Mouse (Mus musculus) embryo, embryonic 9.5 days (tissue): ENCODE data around the gene Ccdc124.
A peak's percentile ranks its signal among the peaks of the same experiment; 100 is the strongest.

Source experiments
- DNase-seq: peaks from one replicate; pipeline ENCODE4 v3.0.0-alpha.2; 2017; ENCODE audit errors: extremely low spot score

Gene Ccdc124

GRCm38 (mm10) chr8:70873364-70873985 is at the start of gene Ccdc124:
Gene Ccdc124, minus strand, starts transcription at chr8:70873935.
- peak; percentile 97 for DNase-seq

- DNase-seq, result no peak
Measured at GRCm38 (mm10) chr8:70920049-70920922, 46.6 kb upstream of the Ccdc124 start.

- no peak for DNase-seq
Measured at GRCm38 (mm10) chr8:70914704-70915103, 41.0 kb upstream of the Ccdc124 start.

- no peak for DNase-seq
Measured at GRCm38 (mm10) chr8:70913523-70913922, 39.8 kb upstream of the Ccdc124 start.

- DNase-seq, result no peak
Measured at GRCm38 (mm10) chr8:70912955-70913354, 39.2 kb upstream of the Ccdc124 start.

- no peak for DNase-seq
Measured at GRCm38 (mm10) chr8:70911596-70911995, 37.9 kb upstream of the Ccdc124 start.

GRCm38 (mm10) chr8:70907518-70907917 is 33.8 kb upstream of the Ccdc124 start:
- no peak for DNase-seq

- DNase-seq, result peak; percentile 90
Measured at GRCm38 (mm10) chr8:70905831-70906736, 32.3 kb upstream of the Ccdc124 start, which contains the start of gene Map1s. Gene Map1s, plus strand, starts transcription at chr8:70905932.

- no peak for DNase-seq
Measured at GRCm38 (mm10) chr8:70905463-70905830, 31.7 kb upstream of the Ccdc124 start.

GRCm38 (mm10) chr8:70904532-70904931 is 30.8 kb upstream of the Ccdc124 start:
- no peak for DNase-seq

- DNase-seq, result no peak
Measured at GRCm38 (mm10) chr8:70903582-70903981, 29.8 kb upstream of the Ccdc124 start.

GRCm38 (mm10) chr8:70903112-70903511 is 29.4 kb upstream of the Ccdc124 start:
- no peak for DNase-seq

GRCm38 (mm10) chr8:70902211-70902610 is 28.5 kb upstream of the Ccdc124 start:
- DNase-seq, result no peak

- DNase-seq, result no peak
Measured at GRCm38 (mm10) chr8:70900872-70901387, 27.2 kb upstream of the Ccdc124 start.

- no peak for DNase-seq
Measured at GRCm38 (mm10) chr8:70899226-70899625, 25.5 kb upstream of the Ccdc124 start.

- DNase-seq, result no peak
Measured at GRCm38 (mm10) chr8:70898661-70899198, 25.0 kb upstream of the Ccdc124 start.

- DNase-seq, result peak; percentile 88
Measured at GRCm38 (mm10) chr8:70897681-70898413, 24.1 kb upstream of the Ccdc124 start.

- DNase-seq, result peak; percentile 94
Measured at GRCm38 (mm10) chr8:70897021-70897680, 23.4 kb upstream of the Ccdc124 start, which contains the start of gene Rpl18a. Gene Rpl18a, minus strand, starts transcription at chr8:70897412.

- DNase-seq, result no peak
Measured at GRCm38 (mm10) chr8:70896316-70897020, 22.7 kb upstream of the Ccdc124 start.
